Mouse (Mus musculus) cortical plate, adult 2 months (tissue): Measurements from ENCODE around the gene Wnk1.

Source experiments
- CTCF ChIP-seq: fragments of 200-500 bp; IDR thresholded peaks from 2 replicates; pipeline ENCODE4 v1.5.1; 2011; ENCODE audit warnings: mild to moderate bottlenecking, control low read depth, low read length; ENCODE audit not compliant: insufficient read depth; ENCODE audit errors: extremely low read depth
- POLR2A ChIP-seq: fragments of 200-500 bp; IDR thresholded peaks from 2 replicates; pipeline ENCODE4 v1.6.1; 2011; ENCODE audit warnings: mild to moderate bottlenecking, low read length, control low read depth; ENCODE audit not compliant: insufficient read depth; ENCODE audit errors: extremely low read depth

- TF ChIP-seq CTCF (no peak), POLR2A (no peak)
These were observed 24.5 kb upstream of the Wnk1 start for GRCm38 (mm10) chr6:120062934-120063333.
